Mouse (Mus musculus) ES-CJ7 (cell line): ENCODE measurements around the gene Tbc1d16.

Experiments
- DNase-seq: peaks from one replicate; pipeline ENCODE4 v3.0.0; 2011; ENCODE audit warnings: low read depth, low spot score

The Tbc1d16 gene

GRCm38 (mm10) chr11:119237007-119237406 lies 8.7 kb upstream of the Tbc1d16 start:
- DNase-seq: no peak

GRCm38 (mm10) chr11:119236354-119236753 lies 8.1 kb upstream of the Tbc1d16 start:
- DNase-seq: peak; percentile 53

- DNase-seq: peak; percentile 94
Observed at GRCm38 (mm10) chr11:119235596-119235995, 7.3 kb upstream of the Tbc1d16 start.

- peak; percentile 48 for DNase-seq
Observed at GRCm38 (mm10) chr11:119234770-119235169, 6.5 kb upstream of the Tbc1d16 start.

- peak; percentile 76 for DNase-seq
Observed at GRCm38 (mm10) chr11:119228846-119229626, 737 bp upstream of the Tbc1d16 start.

- DNase-seq: no peak
Observed at GRCm38 (mm10) chr11:119227591-119227990, 708 bp downstream of the Tbc1d16 start.

GRCm38 (mm10) chr11:119225634-119226033 lies 2.7 kb downstream of the Tbc1d16 start:
- DNase-seq: no peak

GRCm38 (mm10) chr11:119224926-119225325 lies 3.4 kb downstream of the Tbc1d16 start:
- DNase-seq: no peak

- no peak for DNase-seq
Observed at GRCm38 (mm10) chr11:119223124-119223890, 5.0 kb downstream of the Tbc1d16 start.

GRCm38 (mm10) chr11:119221812-119222510 lies 6.3 kb downstream of the Tbc1d16 start:
- no peak for DNase-seq

GRCm38 (mm10) chr11:119219816-119220465 lies 8.4 kb downstream of the Tbc1d16 start:
- DNase-seq: peak; percentile 88

- DNase-seq: no peak
Observed at GRCm38 (mm10) chr11:119217861-119218260, 10.4 kb downstream of the Tbc1d16 start.

- no peak for DNase-seq
Observed at GRCm38 (mm10) chr11:119215905-119216507, 12.3 kb downstream of the Tbc1d16 start.

- no peak for DNase-seq
Observed at GRCm38 (mm10) chr11:119215038-119215904, 13.0 kb downstream of the Tbc1d16 start.

GRCm38 (mm10) chr11:119213166-119213885 lies 15.0 kb downstream of the Tbc1d16 start:
- peak; percentile 86 for DNase-seq

- no peak for DNase-seq
Observed at GRCm38 (mm10) chr11:119211604-119212309, 16.5 kb downstream of the Tbc1d16 start.

GRCm38 (mm10) chr11:119210321-119211100 lies 17.8 kb downstream of the Tbc1d16 start:
- no peak for DNase-seq

- no peak for DNase-seq
Observed at GRCm38 (mm10) chr11:119209371-119210025, 18.8 kb downstream of the Tbc1d16 start.
